Mouse (Mus musculus): ENCODE results near the gene Rad51d.
"Not testable (repeated sequence)": the region's sequence is repeated elsewhere in the genome, so short reads cannot be mapped to it uniquely, and the experiment has no call there.

Rad51d gene

GRCm38 (mm10) chr11:82890342-82890762, at the start of gene Rad51d:
TSS of gene Rad51d (minus strand) at chr11:82890614.
- DNase-seq (ENCODE audit: low spot score in 2 of 2), result peak; percentile 92

- no peak for DNase-seq (ENCODE audit: low spot score in 2 of 2)
These were observed 42.8 kb upstream of the Rad51d start for GRCm38 (mm10) chr11:82933186-82933585.

GRCm38 (mm10) chr11:82931671-82932450, 41.4 kb upstream of the Rad51d start:
- DNase-seq (ENCODE audit: low spot score in 2 of 2), result not testable (repeated sequence)

- DNase-seq (ENCODE audit: low spot score in 2 of 2), result not testable (repeated sequence)
These were observed 40.7 kb upstream of the Rad51d start for GRCm38 (mm10) chr11:82931161-82931560.

GRCm38 (mm10) chr11:82930391-82930955, 40.1 kb upstream of the Rad51d start:
- DNase-seq (ENCODE audit: low spot score in 2 of 2), result not testable (repeated sequence)

GRCm38 (mm10) chr11:82929633-82929950, 39.2 kb upstream of the Rad51d start:
- no peak for DNase-seq (ENCODE audit: low spot score in 2 of 2)

- no peak for DNase-seq (ENCODE audit: low spot score in 2 of 2)
These were observed 38.7 kb upstream of the Rad51d start for GRCm38 (mm10) chr11:82928897-82929632.

GRCm38 (mm10) chr11:82923910-82924309, 33.5 kb upstream of the Rad51d start:
- DNase-seq (ENCODE audit: low spot score in 2 of 2), result not testable (repeated sequence)

- DNase-seq (ENCODE audit: low spot score in 2 of 2), result no peak
These were observed 31.3 kb upstream of the Rad51d start for GRCm38 (mm10) chr11:82921691-82922090.

- no peak for DNase-seq (ENCODE audit: low spot score in 2 of 2)
These were observed 30.4 kb upstream of the Rad51d start for GRCm38 (mm10) chr11:82920768-82921167.

GRCm38 (mm10) chr11:82914711-82915352, 24.4 kb upstream of the Rad51d start:
- peak; percentile 54 to 78 for DNase-seq (ENCODE audit: low spot score in 2 of 2)

- DNase-seq (ENCODE audit: low spot score in 2 of 2), result no peak
These were observed 20.4 kb upstream of the Rad51d start for GRCm38 (mm10) chr11:82910679-82911389.

- no peak for DNase-seq (ENCODE audit: low spot score in 2 of 2)
These were observed 19.8 kb upstream of the Rad51d start, which contains the start of gene Unc45b for GRCm38 (mm10) chr11:82910250-82910649. TSS of gene Unc45b (plus strand) at chr11:82910550.

- DNase-seq (ENCODE audit: low spot score in 2 of 2), result no peak
These were observed 18.2 kb upstream of the Rad51d start for GRCm38 (mm10) chr11:82908608-82908989.

GRCm38 (mm10) chr11:82907651-82908607, 17.5 kb upstream of the Rad51d start, which contains the start of gene Nle1:
TSS of gene Nle1 (minus strand) at chr11:82908411.
- DNase-seq (ENCODE audit: low spot score in 2 of 2), result peak; percentile 85 to 96

- no peak for DNase-seq (ENCODE audit: low spot score in 2 of 2)
These were observed 15.4 kb upstream of the Rad51d start for GRCm38 (mm10) chr11:82905816-82906215.

GRCm38 (mm10) chr11:82904952-82905351, 14.5 kb upstream of the Rad51d start:
- no peak for DNase-seq (ENCODE audit: low spot score in 2 of 2)

GRCm38 (mm10) chr11:82901606-82902310, 11.3 kb upstream of the Rad51d start:
- no peak for DNase-seq (ENCODE audit: low spot score in 2 of 2)

- no peak for DNase-seq (ENCODE audit: low spot score in 2 of 2)
These were observed 9.3 kb upstream of the Rad51d start for GRCm38 (mm10) chr11:82899720-82900119.

- DNase-seq (ENCODE audit: low spot score in 2 of 2), result no peak
These were observed 7.1 kb upstream of the Rad51d start for GRCm38 (mm10) chr11:82897478-82897877.

Data from urinary bladder, adult 18-20 months (tissue).